Mouse (Mus musculus): ENCODE measurements around the gene Hectd4. TPM values are rescaled to one million over a fixed set of nuclear protein-coding genes. Genes with fewer than 3 reads are reported as not detected.

Hectd4 gene
- polyA plus RNA-seq (2017; shearing (Covaris generic)): 1 to 10 TPM; 7.9 to 9.7 TPM

GRCm38 (mm10) chr5:121219980-121220731 lies at the start of gene Hectd4:
Hectd4 (plus strand) TSS chr5:121220219.

GRCm38 (mm10) chr5:121190836-121191583 lies 29.0 kb upstream of the Hectd4 start, which contains the start of gene Ptpn11:
Ptpn11 (minus strand) TSS chr5:121191397.

GRCm38 (mm10) chr5:121204132-121205089 lies 15.6 kb upstream of the Hectd4 start, which contains the start of gene Rpl6:
Rpl6 (plus strand) TSS chr5:121204481.

GRCm38 (mm10) chr5:121385461-121386119 lies 165.6 kb downstream of the Hectd4 start, which contains the start of gene Trafd1:
Trafd1 (minus strand) TSS chr5:121385632.

GRCm38 (mm10) chr5:121397187-121398145 lies 177.4 kb downstream of the Hectd4 start, which contains the start of gene Naa25:
Naa25 (plus strand) TSS chr5:121397936.

Other genes starting within 250 kb of the Hectd4 start
- gene Rph3a, start 210.1 kb upstream of the Hectd4 start, polyA plus RNA-seq (2017; shearing (Covaris generic)): under 1 TPM in 1 of 2 experiments, not detected in 1; 0.21 TPM
- 10 to 100 TPM; 19.4 to 22.1 TPM for gene Ptpn11, start 28.8 kb upstream of the Hectd4 start, polyA plus RNA-seq (2017; shearing (Covaris generic))
- gene Rpl6, start 15.7 kb upstream of the Hectd4 start, polyA plus RNA-seq (2017; shearing (Covaris generic)): 1,000 to 10,000 TPM in 1 of 2 experiments, 100 to 1,000 TPM in 1; 742 to 1,189 TPM
- 10 to 100 TPM; 65.6 to 93.9 TPM for gene Trafd1, start 165.4 kb downstream of the Hectd4 start, polyA plus RNA-seq (2017; shearing (Covaris generic))
- 10 to 100 TPM; 26.1 to 31.5 TPM for gene Naa25, start 177.7 kb downstream of the Hectd4 start, polyA plus RNA-seq (2017; shearing (Covaris generic))
- under 1 TPM; 0.30 to 0.57 TPM for gene Tmem116, start 231.7 kb downstream of the Hectd4 start, polyA plus RNA-seq (2017; shearing (Covaris generic))
- gene Erp29, start 232.3 kb downstream of the Hectd4 start, polyA plus RNA-seq (2017; shearing (Covaris generic)): 10 to 100 TPM; 62.8 to 76.4 TPM